Mouse (Mus musculus): Measurements from ENCODE around the gene Gtf2i. TPM values are rescaled to one million over a fixed set of nuclear protein-coding genes. Genes with fewer than 3 reads are reported as not detected.

Gtf2i gene
- total RNA-seq, 2 experiments from 2014 or later = 63.1 to 142 TPM

DNA sequence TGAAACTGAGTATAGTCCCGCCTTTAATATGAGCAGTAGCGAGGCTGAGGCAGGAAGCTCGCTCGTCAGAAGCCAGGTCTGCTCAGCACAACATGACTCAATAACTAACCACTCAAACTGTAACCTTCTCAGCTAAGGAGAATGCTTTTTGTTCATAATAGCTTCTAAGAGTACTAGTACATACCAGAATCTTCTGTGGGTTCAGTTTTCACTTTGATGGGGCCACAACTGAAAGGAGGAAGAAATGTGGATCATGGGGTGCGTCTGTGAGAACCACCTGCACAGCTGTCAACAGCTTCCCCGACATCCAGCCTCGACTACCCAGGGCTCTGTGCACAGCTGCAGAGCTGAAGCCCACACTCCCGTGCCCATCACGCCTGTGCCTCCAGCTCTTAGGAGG, 32.0 kb downstream of the Gtf2i start:
- no peak for ATAC-seq (replicated peaks; ENCODE audit: poor library complexity, severe bottlenecking)

DNA sequence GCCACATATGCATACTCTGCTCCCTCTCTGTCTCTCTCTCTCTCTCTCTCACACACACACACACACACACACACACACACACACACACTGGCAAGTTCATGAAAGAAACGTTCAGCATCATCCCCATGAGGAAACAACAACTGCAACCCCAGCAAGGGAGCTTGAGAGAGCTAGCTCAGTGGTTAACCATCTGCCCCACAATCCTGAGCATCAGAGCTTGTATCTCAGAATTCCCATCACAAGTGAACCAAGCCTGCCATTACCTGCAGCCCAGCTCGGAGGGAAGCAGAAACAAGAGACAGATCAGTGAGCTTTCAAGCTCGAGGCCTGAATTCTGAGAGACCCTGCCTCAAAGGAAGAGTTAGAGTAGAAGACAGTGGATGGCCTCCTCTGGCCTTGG, 32.5 kb downstream of the Gtf2i start:
- no peak for ATAC-seq (replicated peaks; ENCODE audit: poor library complexity, severe bottlenecking)

DNA sequence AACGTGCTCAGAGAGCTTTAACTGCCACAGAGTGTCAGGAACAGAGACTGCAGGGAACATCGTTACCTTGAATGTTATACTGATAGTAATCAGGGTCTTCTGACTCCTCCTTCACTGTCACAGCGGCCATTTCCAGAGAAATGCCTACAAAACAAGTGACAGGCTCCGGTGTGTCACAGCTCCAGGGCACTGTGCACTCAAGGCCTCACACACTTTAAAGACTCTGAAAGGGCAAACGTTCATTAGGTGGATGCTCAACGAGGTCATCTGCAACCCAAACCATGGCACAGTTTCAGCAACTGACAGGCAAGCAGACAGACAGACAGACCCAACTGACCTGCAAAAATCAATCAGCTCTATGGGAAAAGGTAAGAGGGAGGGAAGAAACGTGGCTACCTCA, 35.2 kb downstream of the Gtf2i start:
- no peak for ATAC-seq (replicated peaks; ENCODE audit: poor library complexity, severe bottlenecking)

DNA sequence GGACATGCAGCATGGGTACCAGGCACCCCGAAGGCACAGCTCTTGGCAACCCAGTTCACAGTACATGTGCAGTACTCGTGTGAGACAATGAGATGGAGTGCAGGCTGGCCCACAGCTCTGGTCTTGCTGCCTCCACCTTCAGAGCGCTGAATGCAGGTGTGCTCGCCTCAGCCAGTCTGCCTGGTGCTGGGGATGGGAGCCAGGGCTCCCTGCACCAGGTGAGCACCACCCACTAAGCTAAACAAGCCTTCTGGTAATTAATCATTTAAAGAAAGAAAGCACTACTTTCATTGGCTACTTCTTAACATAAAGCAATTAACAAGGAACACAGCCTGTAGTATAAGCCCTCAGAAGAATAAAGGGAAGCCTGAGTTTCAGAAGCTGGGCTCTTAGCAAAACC, 37.5 kb downstream of the Gtf2i start:
- ATAC-seq (replicated peaks; ENCODE audit: poor library complexity, severe bottlenecking) = no peak

DNA sequence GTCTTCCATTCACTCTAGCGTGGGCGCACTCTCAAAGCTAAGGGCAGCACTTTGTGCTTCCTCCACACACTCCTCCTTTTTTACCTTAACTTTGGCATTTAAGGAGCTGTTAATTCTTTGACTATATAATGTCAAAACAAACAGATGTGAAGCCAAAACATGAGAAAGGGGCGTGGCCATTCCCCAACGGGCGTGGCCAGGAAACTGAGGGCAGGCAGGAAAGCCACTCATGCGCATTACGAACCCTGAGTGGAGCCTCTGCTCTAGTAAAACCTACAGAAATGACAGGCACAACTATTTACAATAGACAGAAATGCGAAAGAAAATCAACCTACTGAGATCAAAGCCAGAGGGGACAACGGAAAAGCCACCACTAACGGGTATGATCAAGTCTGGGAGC, 39.0 kb downstream of the Gtf2i start:
- ATAC-seq (replicated peaks; ENCODE audit: poor library complexity, severe bottlenecking) = no peak

DNA sequence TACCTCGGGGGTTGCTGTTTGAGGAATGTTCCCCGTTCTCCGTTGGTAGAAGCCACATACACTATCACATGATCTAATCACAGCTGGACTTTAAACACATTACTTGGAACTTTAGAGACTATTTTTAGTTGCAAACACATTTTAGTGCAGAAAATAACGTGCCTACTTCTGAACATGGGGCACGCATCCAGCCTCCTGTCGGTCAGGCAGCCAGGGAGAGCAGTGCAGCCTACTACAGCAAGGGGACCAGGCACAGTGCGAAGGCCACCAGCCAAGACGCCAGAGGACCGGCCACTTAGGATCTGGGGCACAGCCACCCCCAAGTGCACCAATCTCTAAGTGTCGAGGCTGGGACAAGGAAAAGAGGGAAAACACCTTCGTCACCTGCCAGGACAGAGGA, 39.5 kb downstream of the Gtf2i start:
- ATAC-seq (replicated peaks; ENCODE audit: poor library complexity, severe bottlenecking) = no peak

DNA sequence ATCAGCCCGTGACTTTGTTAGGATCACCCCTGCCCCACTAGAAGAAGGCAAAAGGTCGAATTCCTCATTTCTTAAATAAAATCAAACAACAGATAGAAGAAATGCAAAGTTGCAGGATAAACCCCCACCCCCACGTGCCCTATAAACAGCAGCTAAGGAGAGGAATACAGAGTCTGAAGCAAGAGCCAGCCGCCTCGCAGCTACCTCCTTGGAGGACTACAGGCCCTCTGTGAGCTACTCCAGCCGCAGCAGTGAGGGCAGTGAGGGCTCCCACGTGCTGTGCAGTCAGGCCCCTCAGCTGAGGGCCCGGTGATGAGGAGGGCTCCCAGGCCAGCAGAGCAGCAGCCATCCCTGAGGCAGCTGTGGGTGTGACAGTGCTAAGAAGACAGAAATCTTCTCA, 40.8 kb downstream of the Gtf2i start:
- no peak for ATAC-seq (replicated peaks; ENCODE audit: poor library complexity, severe bottlenecking)

DNA sequence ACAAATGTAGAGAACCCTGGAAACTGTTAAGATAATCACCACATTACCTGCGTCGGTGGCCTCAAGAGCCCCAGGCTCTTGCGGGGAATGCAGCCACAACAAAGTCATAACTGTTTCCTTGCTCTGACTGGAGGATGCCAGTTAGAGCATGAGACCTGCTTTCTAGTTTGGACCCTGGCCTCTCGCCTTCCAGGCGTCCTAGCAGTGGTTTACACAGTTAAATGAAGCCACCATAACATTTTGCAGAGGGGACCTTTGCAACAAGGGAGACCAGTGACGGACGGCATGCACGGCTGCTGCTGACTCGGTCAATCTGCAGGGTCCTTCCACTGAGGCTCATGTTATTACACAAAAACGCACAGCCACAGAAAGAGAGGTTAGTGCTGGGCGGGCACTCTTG, 41.8 kb downstream of the Gtf2i start:
- no peak for ATAC-seq (replicated peaks; ENCODE audit: poor library complexity, severe bottlenecking)

DNA sequence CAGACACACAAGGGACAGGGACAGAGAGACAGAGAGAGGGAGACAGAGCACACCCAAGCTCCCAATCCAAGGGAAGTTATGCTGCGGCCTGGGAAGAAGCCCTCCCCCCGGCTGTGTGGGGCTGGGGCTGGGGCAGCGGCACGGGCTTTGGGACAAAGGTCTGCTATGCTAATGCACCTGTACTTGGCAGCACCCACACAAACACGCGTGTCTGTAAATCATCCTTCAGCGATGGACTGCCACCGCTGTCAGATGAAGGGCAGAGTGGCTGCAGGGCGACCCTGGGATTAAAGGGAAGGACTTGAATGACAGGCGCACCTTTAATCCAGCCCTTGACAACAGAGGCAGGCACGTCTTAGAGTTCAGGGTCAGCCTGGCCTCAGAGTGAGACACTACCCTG, 43.1 kb downstream of the Gtf2i start:
- no peak for ATAC-seq (replicated peaks; ENCODE audit: poor library complexity, severe bottlenecking)

DNA sequence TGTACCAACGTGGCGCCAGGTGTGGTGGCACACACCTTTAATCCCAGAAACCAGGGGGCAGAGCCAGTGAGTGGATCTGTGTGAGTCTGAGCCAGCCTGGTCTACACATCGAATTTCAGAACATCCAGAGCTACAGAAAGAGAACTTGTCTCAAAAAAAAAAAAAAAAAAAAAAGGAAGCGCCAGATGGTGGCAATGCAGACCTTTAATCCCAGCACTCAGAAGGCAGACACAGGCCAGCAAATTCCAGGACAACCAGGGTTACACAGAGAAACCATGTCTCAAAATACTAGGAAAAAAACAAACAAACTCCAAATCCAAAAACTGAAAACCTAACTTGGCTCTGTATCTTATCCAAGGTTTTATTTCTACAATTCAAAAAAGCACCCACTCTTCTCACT, 44.0 kb downstream of the Gtf2i start:
- no peak for ATAC-seq (replicated peaks; ENCODE audit: poor library complexity, severe bottlenecking)

DNA sequence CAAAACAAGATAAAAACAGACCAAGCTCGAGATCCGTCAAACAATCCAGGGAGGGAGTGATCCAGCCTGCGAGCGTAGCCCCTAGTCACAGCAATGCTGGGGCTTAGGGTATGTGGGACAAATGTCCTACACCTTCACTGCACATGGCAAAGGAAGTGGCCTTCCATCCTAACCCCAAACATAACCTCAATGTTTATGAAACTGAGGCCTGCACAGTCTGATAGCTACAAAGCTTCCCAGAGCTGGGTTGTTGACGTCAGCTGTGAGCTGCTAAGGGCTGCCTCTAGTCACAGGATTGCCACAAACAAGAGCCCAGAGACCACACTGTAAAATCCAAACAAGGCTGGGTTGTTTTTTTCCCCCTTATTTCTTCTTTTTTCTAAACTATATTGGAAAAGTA, 44.8 kb downstream of the Gtf2i start:
- peak; percentile 62 for ATAC-seq (replicated peaks; ENCODE audit: poor library complexity, severe bottlenecking)

DNA sequence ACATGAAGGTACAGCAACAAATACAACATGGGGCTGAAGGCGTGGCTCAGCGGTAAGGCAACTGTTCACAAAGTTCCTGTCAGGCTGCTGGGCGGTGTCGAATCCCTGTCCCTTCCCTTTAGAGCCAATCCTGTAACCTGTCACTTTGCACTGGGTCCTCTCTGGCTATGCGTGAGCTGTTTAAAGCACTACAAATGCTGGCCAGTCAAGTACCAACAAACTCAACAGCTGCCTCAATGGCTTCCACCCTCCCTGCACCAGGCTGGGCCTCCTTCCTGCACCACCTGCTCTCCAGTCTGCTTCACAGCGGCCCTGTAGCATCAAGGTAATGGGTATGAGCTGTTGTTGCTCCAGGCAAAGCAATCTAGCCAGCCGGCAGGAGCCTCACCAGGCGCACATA, 45.8 kb downstream of the Gtf2i start:
- no peak for ATAC-seq (replicated peaks; ENCODE audit: poor library complexity, severe bottlenecking)

DNA sequence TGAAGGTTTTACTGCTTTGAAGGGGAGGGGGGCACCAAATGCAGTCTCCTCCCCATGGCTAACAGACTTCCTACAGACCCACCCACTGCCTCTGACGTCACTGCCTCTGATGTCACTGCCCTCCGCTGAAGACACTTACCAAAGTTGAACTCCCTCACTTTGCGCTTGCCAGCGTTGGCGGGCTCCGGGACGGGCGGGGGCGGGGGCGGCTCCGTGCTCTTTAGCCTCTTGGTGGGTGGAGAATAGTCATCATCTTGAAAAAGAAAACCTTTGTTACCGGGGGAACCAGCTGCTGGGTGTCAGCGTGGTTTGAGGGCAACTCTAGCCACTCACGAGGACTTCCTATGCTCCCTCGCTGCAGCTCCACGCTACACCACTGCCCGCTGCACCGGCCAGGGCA, 48.2 kb downstream of the Gtf2i start:
- peak; percentile 58 for ATAC-seq (replicated peaks; ENCODE audit: poor library complexity, severe bottlenecking)

DNA sequence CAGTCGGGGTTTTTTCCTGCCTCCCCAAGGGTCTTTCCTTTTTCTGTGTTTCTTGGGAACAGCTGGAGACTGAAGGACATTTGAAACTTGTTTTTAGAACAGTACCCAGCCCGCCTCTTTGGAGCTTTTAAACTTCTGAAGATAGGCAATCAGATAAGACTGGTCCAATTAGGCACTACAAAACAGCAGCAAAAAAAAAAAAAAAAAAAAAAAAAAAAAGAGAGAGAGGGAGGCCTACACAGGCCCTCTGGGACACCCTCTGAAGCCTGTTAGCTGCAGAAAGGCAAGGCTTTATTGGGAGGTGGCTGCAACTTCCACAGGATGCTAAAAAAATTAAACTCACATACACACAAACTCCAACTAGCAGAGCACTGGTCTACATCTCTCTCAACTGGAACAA, 48.7 kb downstream of the Gtf2i start:
- no peak for ATAC-seq (replicated peaks; ENCODE audit: poor library complexity, severe bottlenecking)

DNA sequence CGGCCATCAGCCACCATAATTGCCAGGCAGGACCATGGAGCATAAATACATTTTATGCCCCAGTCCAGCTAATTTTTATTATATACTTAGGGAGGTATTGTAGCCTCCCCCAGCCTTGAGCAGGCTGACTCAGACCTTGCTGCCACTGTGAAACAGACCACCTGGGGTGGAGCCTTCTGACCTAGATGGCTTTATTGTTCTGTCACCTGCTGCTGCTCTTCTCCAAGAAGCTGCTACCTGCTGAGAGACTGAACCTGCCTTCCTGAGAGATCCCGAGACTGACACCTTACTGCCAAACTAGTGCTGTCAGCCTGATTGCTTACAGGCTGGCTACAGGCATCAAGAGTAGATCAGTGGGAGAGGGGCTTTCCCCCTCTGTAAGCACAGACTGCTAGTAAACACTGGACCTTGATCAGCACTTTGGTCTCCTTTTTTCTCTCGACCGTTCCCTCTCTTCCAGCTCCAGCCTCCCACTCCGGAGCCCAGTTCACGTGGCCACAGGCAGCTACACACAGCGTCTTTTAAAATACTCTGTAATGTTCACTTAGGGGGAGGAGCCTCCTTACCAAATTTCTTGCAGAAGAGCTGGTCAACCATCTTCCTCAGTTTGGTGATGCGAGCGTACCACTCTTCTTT, 54.4 kb downstream of the Gtf2i start:
- no peak for ATAC-seq (replicated peaks; ENCODE audit: poor library complexity, severe bottlenecking)

DNA sequence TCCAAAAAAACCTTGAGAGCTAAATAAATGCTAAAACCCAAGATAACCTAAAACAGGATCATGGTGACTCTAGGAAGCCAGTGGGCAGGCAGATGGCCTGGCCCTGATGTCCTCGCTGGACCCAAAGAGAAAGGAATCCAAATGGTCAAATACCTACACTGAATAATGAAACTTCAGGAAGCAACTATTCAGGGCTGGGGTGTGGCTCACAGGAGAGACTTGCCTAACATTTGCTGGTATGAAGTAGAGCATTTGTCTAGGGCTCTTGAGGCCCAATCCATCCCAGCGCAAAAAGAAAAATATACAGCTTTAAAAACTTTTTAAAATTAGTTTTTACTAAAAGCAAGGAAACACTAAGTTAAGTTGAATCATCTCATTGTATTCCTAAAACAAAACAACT, 55.6 kb downstream of the Gtf2i start:
- ATAC-seq (replicated peaks; ENCODE audit: poor library complexity, severe bottlenecking) = no peak

DNA sequence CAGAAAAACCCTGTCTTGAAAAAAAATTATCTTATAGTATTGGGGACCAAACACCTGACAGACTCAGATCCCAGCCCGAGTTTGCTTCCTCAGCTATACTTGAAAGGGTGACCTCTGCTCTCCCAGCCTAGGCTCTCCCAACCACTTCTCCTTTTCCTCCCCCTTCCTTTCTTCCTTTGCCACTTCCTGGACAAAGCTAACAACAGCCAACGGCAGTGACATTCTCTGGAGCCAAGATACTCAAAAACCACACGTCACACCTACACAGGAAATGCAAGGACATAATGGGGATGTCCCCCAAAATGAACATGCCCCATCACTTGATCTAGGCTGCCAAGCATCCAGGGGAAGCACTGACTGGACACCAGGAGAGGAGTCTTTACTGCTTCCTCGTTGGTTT, 56.2 kb downstream of the Gtf2i start:
- ATAC-seq (replicated peaks; ENCODE audit: poor library complexity, severe bottlenecking) = peak; percentile 94

DNA sequence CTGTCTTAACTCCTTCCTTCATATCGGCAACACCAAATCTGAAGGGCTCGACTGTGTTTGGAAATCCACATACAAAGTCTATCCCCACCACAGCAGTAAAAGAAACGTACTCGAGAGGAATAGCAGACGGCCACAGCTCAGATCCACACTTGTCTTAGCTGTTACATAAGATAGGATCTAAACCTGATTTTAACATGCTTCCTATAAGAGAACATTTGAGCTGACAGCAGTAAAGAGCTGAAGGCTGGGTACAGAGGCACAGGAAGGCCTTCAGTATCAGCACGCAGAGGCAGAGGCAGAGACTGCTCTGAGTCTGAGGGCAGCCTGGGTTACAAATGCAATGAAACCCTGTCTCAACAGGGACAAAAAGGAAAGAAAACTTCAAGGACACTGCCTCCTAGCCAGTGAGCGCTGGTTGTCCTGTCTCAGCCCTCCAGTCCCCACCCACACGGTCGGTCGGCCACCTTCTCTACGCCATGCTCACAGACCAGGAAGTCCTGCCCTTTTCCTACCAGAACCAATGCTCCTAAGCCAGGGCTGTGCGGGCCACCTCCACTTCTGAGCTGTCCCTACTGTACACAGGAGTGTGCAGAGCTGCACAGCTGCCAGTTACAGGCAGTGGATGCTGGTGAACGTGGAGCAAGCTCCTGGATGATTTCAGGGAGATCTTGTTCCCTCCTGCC, 57.1 kb downstream of the Gtf2i start:
- ATAC-seq (replicated peaks; ENCODE audit: poor library complexity, severe bottlenecking) = peak; percentile 47

DNA sequence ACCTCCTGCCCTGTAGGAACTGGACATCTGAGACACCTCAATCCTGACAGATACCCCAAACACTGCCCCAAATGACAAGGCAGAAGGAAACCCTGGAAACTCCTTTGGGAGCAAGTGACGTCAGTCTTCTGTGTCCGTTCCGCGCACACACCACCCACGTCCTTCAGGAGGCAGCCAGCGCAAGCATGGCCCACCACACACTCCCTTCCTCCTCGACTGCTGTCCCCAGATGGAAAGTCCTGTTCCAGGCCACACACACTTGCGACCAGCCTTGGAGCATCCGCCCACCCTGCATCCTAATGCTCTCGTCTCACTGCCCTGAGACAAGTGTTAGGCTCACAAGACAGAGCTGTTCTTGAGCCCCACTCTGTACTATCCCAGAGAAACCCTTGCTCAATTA, 59.3 kb downstream of the Gtf2i start:
- ATAC-seq (replicated peaks; ENCODE audit: poor library complexity, severe bottlenecking) = no peak

DNA sequence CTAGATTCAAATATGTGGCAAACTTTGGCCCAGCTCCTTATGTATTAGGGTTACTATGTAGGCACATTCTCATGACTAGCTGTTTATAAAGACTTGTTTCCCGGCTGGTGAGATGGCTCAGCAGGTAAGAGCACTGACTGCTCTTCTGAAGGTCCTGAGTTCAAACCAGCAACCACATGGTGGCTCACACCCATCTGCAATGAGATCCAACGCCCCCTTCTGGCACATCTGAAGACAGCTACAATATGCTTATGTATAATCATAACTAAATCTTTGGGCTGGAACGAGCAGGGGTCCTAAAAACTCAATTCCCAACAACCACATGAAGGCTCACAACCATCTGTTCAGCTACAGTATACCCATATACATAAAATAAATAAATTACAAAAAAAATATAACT, 60.8 kb downstream of the Gtf2i start:
- no peak for ATAC-seq (replicated peaks; ENCODE audit: poor library complexity, severe bottlenecking)

DNA sequence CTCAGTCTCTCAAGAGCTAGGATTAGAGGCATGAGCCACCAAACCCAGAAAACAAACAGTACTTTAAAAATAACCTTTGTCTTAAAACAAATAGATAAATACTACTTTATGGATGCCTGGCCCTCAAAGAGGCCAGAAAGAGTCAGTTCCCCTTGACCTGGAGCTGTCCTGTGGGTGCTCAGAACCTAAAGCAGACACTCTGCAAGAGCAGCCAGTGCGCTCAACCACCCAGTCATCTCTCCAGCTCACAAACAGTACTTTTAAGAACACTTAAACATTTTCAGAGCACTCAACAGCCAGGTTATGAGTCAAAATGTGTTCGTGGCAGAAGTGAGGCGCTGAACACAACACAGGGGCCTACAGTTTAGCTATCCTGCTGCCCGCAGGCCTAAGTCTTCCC, 63.5 kb downstream of the Gtf2i start:
- no peak for ATAC-seq (replicated peaks; ENCODE audit: poor library complexity, severe bottlenecking)

DNA sequence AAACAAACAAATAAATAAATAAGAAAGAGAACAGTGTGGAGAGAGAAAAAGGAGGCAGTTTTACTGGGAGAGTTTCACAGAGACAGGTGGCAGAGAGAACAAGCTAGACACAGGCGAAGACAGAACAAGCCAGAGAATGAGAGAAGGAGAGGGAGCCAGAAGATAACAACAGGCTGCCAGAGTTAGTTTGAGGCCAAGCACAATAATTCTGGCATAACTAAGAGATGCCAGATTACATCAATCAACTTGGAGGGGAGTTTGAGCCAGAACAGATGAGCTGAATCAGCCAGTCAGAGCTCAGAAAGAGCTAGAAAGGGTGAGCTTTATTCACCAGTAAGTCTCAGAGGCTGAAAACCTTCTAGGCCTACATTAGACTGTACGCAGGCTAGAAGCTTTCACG, 64.0 kb downstream of the Gtf2i start:
- no peak for ATAC-seq (replicated peaks; ENCODE audit: poor library complexity, severe bottlenecking)

DNA sequence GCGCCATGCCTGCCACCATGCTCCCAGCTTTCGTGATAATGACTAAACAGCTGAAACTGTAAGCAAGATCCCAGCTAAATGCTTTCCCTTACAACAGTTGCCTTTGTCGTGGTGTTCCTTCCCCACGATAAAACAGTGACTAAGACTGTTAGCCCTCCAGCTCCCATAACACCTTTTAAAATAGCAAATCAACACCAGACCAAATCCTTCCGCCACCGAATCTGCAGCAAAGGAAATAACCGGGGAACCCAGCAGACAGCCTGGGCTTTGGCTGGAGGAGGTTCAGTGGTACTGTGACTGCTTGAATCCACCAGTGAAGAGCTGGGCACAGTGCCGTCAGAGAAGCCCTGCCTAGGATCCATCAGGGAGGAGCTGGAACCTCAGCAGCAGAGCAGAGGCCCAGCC, 65.3 kb downstream of the Gtf2i start:
- no peak for ATAC-seq (replicated peaks; ENCODE audit: poor library complexity, severe bottlenecking)

All from granulocyte monocyte progenitor cell, adult 5-6 weeks (primary cell).